Mouse (Mus musculus) ES-E14 (cell line): ENCODE measurements at regions not wholly inside any gene's neighbourhood (a gene's known extent, or its start where the extent isn't known, plus 50 kb on each side); places are given as distances from the start of the nearest gene placed in this dataset.
"Not testable (repeated sequence)": the region's sequence is repeated elsewhere in the genome, so short reads cannot be mapped to it uniquely, and the experiment has no call there.

Experiments
- DNase-seq: peaks from one replicate; pipeline ENCODE4 v3.0.0-alpha.2; 2013; ENCODE audit warnings: low read depth, low spot score
- H3K27ac ChIP-seq: 2 replicates; pipeline ENCODE4 v1.5.1; 2012; ENCODE audit warnings: low read depth, mild to moderate bottlenecking, low read length, moderate library complexity, mixed read lengths; ENCODE audit not compliant: poor library complexity, insufficient read depth, severe bottlenecking
- H3K36me3 ChIP-seq: 2 replicates; pipeline ENCODE4 v1.6.1; 2012; ENCODE audit warnings: mild to moderate bottlenecking, low read length, moderate library complexity, mixed read lengths; ENCODE audit not compliant: control insufficient read depth, poor library complexity, insufficient read depth, severe bottlenecking
- H3K4me1 ChIP-seq, 2 experiments: fragments of 150-350 bp in 1 of 2; sonication (generic) in 1 of 2; 2 replicates each; pipeline ENCODE4 v1.6.1; 2012; ENCODE audit warnings: low read length in 2 of 2, mild to moderate bottlenecking in 1 of 2, mixed read lengths in 1 of 2; ENCODE audit not compliant: control insufficient read depth in 2 of 2, insufficient read depth in 2 of 2, poor library complexity in 1 of 2
- H3K4me3 ChIP-seq, 2 experiments: fragments of 150-350 bp in 1 of 2; sonication (generic) in 1 of 2; 2 replicates each; pipeline ENCODE4 v1.5.1; 2012; ENCODE audit warnings: low read length in 2 of 2, low read depth in 1 of 2, mild to moderate bottlenecking in 1 of 2, mixed read lengths in 1 of 2; ENCODE audit not compliant: insufficient read depth in 1 of 2, poor library complexity in 1 of 2, severe bottlenecking in 1 of 2
- H3K9ac ChIP-seq: 2 replicates; pipeline ENCODE4 v1.6.1; 2012; ENCODE audit warnings: low read depth, mild to moderate bottlenecking, low read length, mixed read lengths; ENCODE audit not compliant: poor library complexity, insufficient read depth, severe bottlenecking
- H3K9me3 ChIP-seq: fragments of 150-350 bp; sonication (generic); 2 replicates; pipeline ENCODE4 v1.6.1; 2012; ENCODE audit warnings: low read depth, mild to moderate bottlenecking, low read length; ENCODE audit not compliant: control insufficient read depth, insufficient read depth
- CHD2 ChIP-seq: IDR thresholded peaks from 2 replicates; pipeline ENCODE4 v1.6.1; 2014; ENCODE audit warnings: mild to moderate bottlenecking, low read depth, low read length, inconsistent platforms
- HCFC1 ChIP-seq: IDR thresholded peaks from 2 replicates; pipeline ENCODE4 v1.6.1; 2012; ENCODE audit warnings: low read length, inconsistent platforms, borderline replicate concordance; ENCODE audit not compliant: insufficient read depth
- MAFK ChIP-seq: IDR thresholded peaks from 2 replicates; pipeline ENCODE4 v1.6.1; 2014; ENCODE audit warnings: mild to moderate bottlenecking, low read depth, low read length, inconsistent platforms; ENCODE audit not compliant: insufficient read depth
- ZC3H11A ChIP-seq: IDR thresholded peaks from 2 replicates; pipeline ENCODE4 v1.6.1; 2012; ENCODE audit warnings: low read depth, mild to moderate bottlenecking, inconsistent platforms, low read length, borderline replicate concordance
- ZNF384 ChIP-seq: IDR thresholded peaks from 2 replicates; pipeline ENCODE4 v1.6.1; 2012; ENCODE audit warnings: low read depth, low read length, inconsistent platforms
- in situ Hi-C, 2 experiments: fragments of 600-800 bp; cut with MboI; formaldehyde crosslinking; loops; one replicate each; pipeline ENCODE4 v1.15.1; 2025; ENCODE audit warnings: low sequenced_read_pairs in 2 of 2, inconsistent platforms in 1 of 2; ENCODE audit not compliant: unreplicated experiment in 2 of 2

GRCm38 (mm10) chr6:37669407-37669806 lies 139.4 kb downstream of the Akr1d1 start:
- Histone ChIP-seq H3K9me3 (no peaks in the 10 kb centered on the region), H3K4me3 (no peak overlapping the region), H3K27ac (no peak overlapping the region), H3K4me1 (no peaks in the 10 kb centered on the region; a peak in 1 of 4 replicates), H3K9ac (no peak overlapping the region), H3K36me3 (no peaks in the 10 kb centered on the region)
- in situ Hi-C loops = no loop called here
- DNase-seq = no peak
- TF ChIP-seq ZNF384 = no peak
- TF ChIP-seq MAFK = no peak
- no peak for TF ChIP-seq ZC3H11A
- TF ChIP-seq HCFC1 = no peak
- TF ChIP-seq CHD2 = no peak

DNA sequence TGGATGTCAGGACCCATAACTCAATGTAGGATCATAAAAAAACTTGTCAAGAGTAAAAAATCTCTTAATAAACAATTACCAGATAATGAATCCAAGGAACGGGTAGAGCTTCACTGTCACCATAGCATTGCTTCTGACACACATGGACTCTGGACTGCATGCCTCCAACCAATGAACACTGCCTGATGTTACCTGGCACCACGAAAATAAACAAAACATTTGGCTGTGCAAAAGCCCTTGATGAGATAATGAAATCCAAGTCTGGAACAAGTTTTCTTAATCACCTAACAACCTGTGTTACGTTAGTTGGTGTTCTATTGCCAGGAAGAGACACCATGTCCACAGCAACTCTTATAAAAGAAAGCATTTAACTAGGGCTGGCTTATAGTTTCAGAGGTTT lies 140.7 kb downstream of the Akr1d1 start:
- Histone ChIP-seq H3K4me3 (no peak overlapping the region), H3K9ac (no peak overlapping the region), H3K9me3 (no peaks in the 10 kb centered on the region), H3K36me3 (no peaks in the 10 kb centered on the region), H3K27ac (no peak overlapping the region), H3K4me1 (no peaks in the 10 kb centered on the region; a peak in 1 of 4 replicates)
- in situ Hi-C loops = no loop called here
- DNase-seq = no peak
- TF ChIP-seq MAFK (no peak), ZNF384 (no peak), ZC3H11A (no peak), CHD2 (no peak), HCFC1 (no peak)

DNA sequence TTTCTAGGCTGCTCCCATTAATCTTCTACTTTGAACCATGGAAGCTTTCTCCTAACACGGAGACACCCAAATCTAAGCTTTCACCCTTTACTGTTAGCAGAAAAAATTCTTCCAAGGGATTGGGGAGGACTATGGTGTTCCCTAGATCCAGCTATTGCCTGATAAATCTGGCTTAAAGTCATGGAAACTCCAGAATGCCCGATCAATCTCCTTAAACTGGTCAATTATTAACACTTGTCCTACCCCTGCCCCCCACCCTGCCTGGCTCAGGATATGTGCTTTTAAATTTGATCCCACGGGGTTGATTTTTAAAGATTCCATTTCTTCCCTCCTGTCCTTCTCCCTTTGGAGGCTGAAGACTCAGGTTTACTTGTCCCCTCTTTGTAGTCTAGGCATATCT lies 149.9 kb downstream of the Akr1d1 start:
- Histone ChIP-seq H3K36me3 (no peaks in the 10 kb centered on the region), H3K4me1 (peaks cover 0 to 3% of the 10 kb centered on the region in 2 experiments; a peak in 1 of 4 replicates), H3K9ac (no peak overlapping the region), H3K4me3 (no peak overlapping the region), H3K27ac (no peak overlapping the region), H3K9me3 (no peaks in the 10 kb centered on the region)
- TF ChIP-seq ZC3H11A (no peak), MAFK (no peak), ZNF384 (no peak), HCFC1 (no peak), CHD2 (no peak)
- no peak for DNase-seq
- in situ Hi-C loops = no loop called here

DNA sequence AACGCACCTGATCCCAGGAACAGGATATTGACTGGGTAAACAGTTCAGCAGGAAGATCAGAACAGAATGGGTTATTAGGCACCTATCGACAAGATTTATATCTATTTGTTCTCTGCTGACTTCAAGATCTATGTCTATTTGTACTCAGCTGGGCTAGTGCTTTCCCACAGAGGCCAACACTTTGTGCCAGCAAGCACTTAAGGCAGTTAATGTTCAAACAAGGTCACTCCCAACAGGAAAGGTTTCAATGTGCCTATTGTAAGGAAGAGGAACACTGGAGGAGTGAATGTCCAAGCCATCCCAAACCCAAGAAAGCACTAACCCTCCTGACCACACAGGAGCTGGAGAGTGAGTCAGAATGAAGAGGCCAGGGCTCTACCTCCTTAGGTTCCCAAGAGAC lies 151.4 kb downstream of the Akr1d1 start:
- H3K4me1 ChIP-seq, H3K36me3 ChIP-seq, in situ Hi-C loops, H3K27ac ChIP-seq, H3K9ac ChIP-seq, H3K9me3 ChIP-seq, DNase-seq, H3K4me3 ChIP-seq: not testable (repeated sequence)

DNA sequence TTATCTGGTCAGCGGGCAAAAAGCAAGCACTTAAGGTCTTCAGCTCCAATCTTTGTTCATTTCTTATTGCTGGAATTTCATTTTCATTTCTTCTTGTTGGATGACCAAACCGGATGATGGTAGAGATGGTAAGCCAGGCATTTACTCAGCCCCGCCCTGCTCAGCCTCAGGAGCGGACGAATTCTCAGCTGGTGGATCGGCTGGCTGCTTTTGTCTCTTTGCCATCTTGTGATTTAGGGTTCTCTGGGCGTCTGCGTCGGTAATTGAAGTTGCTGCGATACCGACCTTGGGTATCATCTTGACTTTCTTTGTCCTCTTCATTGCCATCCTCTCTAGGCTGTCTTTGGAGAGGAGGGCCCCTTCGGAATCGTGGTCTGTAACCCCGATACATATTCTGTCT lies 156.1 kb downstream of the Akr1d1 start:
- Histone ChIP-seq H3K36me3 (no peaks in the 10 kb centered on the region), H3K4me3 (peak overlapping the region in 1 of 2 experiments; percentile 34; a peak in 1 of 4 replicates), H3K9ac (peak overlapping the region; percentile 50; the same call in 1 of the 2 replicates), H3K27ac (no peak overlapping the region), H3K4me1 (peaks cover 7 to 10% of the 10 kb centered on the region in 2 experiments), H3K9me3 (no peaks in the 10 kb centered on the region)
- in situ Hi-C loops = no loop called here
- DNase-seq = peak; percentile 33
- TF ChIP-seq ZC3H11A (no peak), MAFK (no peak), ZNF384 (no peak), CHD2 (no peak), HCFC1 (no peak)
